Mouse (Mus musculus) embryonic facial prominence, embryonic 14.5 days (tissue): ENCODE measurements around the gene Pitpnm1. TPM values are rescaled to one million over a fixed set of nuclear protein-coding genes. Genes with fewer than 3 reads are reported as not detected.

Experiments
- ATAC-seq: fragments of 200-750 bp; cut with Nextera tagmentation; 2 replicates; pipeline ENCODE4 v1.8.0; 2017; ENCODE audit warnings: low read depth, moderate number of reproducible peaks, moderate TSS enrichment
- DNase-seq: peaks from one replicate; pipeline ENCODE4 v3.0.0-alpha.2; 2015; ENCODE audit warnings: low spot score
- H3K27ac ChIP-seq: fragments of 300-500 bp; sonication (generic); replicated peaks from 2 replicates; pipeline ENCODE4 v1.5.1; 2014; ENCODE audit warnings: low read depth, mild to moderate bottlenecking, low read length, moderate library complexity
- H3K27me3 ChIP-seq: fragments of 300-500 bp; sonication (generic); replicated peaks from 2 replicates; pipeline ENCODE4 v1.6.1; 2014; ENCODE audit warnings: low read length; ENCODE audit not compliant: control insufficient read depth, insufficient read depth
- H3K36me3 ChIP-seq: fragments of 300-500 bp; sonication (generic); 2 replicates; pipeline ENCODE4 v1.6.1; 2014; ENCODE audit warnings: low read length, mixed read lengths; ENCODE audit not compliant: control insufficient read depth, insufficient read depth
- H3K4me1 ChIP-seq: fragments of 300-500 bp; sonication (generic); 2 replicates; pipeline ENCODE4 v1.6.1; 2014; ENCODE audit warnings: antibody characterized with exemption, low read length; ENCODE audit not compliant: control insufficient read depth, insufficient read depth
- H3K4me2 ChIP-seq: fragments of 300-500 bp; sonication (generic); 2 replicates; pipeline ENCODE4 v1.6.1; 2014; ENCODE audit warnings: low read depth, mild to moderate bottlenecking, low read length, moderate library complexity, mixed read lengths
- H3K4me3 ChIP-seq: fragments of 300-500 bp; sonication (generic); 2 replicates; pipeline ENCODE4 v1.5.1; 2014; ENCODE audit warnings: low read depth, mild to moderate bottlenecking, low read length
- H3K9ac ChIP-seq: fragments of 300-500 bp; sonication (generic); 2 replicates; pipeline ENCODE4 v1.6.1; 2014; ENCODE audit warnings: low read depth, mild to moderate bottlenecking, low read length, moderate library complexity, mixed read lengths
- H3K9me3 ChIP-seq: fragments of 300-500 bp; sonication (generic); 2 replicates; pipeline ENCODE4 v1.6.1; 2016; ENCODE audit warnings: low read length; ENCODE audit not compliant: control insufficient read depth
- WGBS: fragments of 180-500 bp; shearing (Covaris S2); extraction: QIAGEN DNeasy Blood & Tissue Kit; methylation state at CpG from one replicate; pipeline ENCODE4 v1.1.7; 2014; 5-methylcytosine and 5-hydroxymethylcytosine counted together
- polyA plus RNA-seq: library from polyadenylated mRNA; unstranded; fragments of >200 nt; fragmentation: Nextera tagmentation; extraction: Ambion mirVana; gene quantifications from 2 replicates; pipeline ENCODE4 v1.2.1, GENCODE M21; 2014

Gene Pitpnm1
- polyA plus RNA-seq, 1 experiment from 2014 or later = 5.6 TPM

- DNase-seq = no peak
- H3K4me3 ChIP-seq = no peak within 1 kb of the TSS
- WGBS = 95% methylated on average over 2 of the region's 2 CpGs
- no peak within 1 kb of the TSS for H3K9ac ChIP-seq
- no peaks in the 10 kb centered on the region for H3K36me3 ChIP-seq
- H3K27me3 ChIP-seq = no peaks in the 10 kb centered on the region
- no peak for ATAC-seq
- H3K27ac ChIP-seq = no peak within 1 kb of the TSS
- H3K4me2 ChIP-seq = no peak within 1 kb of the TSS
- no peaks in the 10 kb centered on the region for H3K9me3 ChIP-seq
- H3K4me1 ChIP-seq = no peaks in the 10 kb centered on the region
These were observed 39.6 kb downstream of the Pitpnm1 start, which contains the start of gene Gpr152 for GRCm38 (mm10) chr19:4139446-4139845. TSS of gene Gpr152 (plus strand) at chr19:4139787.

GRCm38 (mm10) chr19:4140147-4140546 is 40.3 kb downstream of the Pitpnm1 start:
- no peak for DNase-seq

GRCm38 (mm10) chr19:4142416-4143173 is 42.8 kb downstream of the Pitpnm1 start:
- no peaks in the 10 kb centered on the region for H3K27me3 ChIP-seq
- ATAC-seq = no peak
- no peak overlapping the region for H3K27ac ChIP-seq
- DNase-seq = no peak
- no peak overlapping the region for H3K4me3 ChIP-seq
- no peaks in the 10 kb centered on the region for H3K4me1 ChIP-seq
- H3K36me3 ChIP-seq = no peaks in the 10 kb centered on the region
- H3K9ac ChIP-seq = no peak overlapping the region
- 89% methylated on average over 18 of the region's 18 CpGs for WGBS
- H3K9me3 ChIP-seq = no peaks in the 10 kb centered on the region
- no peak overlapping the region for H3K4me2 ChIP-seq

More at GRCm38 (mm10) chr19:4140147-4140546, 40.3 kb downstream of the Pitpnm1 start:
- H3K27ac ChIP-seq = no peak overlapping the region
- H3K9me3 ChIP-seq = no peaks in the 10 kb centered on the region
- H3K27me3 ChIP-seq = no peaks in the 10 kb centered on the region
- H3K4me1 ChIP-seq = no peaks in the 10 kb centered on the region
- no peak overlapping the region for H3K4me2 ChIP-seq
- H3K4me3 ChIP-seq = no peak overlapping the region
- 69% methylated on average over 6 of the region's 6 CpGs for WGBS
- no peak overlapping the region for H3K9ac ChIP-seq
- H3K36me3 ChIP-seq = no peaks in the 10 kb centered on the region
- ATAC-seq = no peak

- Histone ChIP-seq H3K4me1 (peaks cover 5% of the 10 kb centered on the region; the same call in 1 of the 2 replicates), H3K4me2 (no peak within 1 kb of the TSS), H3K9me3 (no peaks in the 10 kb centered on the region), H3K9ac (no peak within 1 kb of the TSS), H3K4me3 (no peak within 1 kb of the TSS), H3K27ac (no peak within 1 kb of the TSS), H3K27me3 (no peaks in the 10 kb centered on the region), H3K36me3 (no peaks in the 10 kb centered on the region)
- ATAC-seq = no peak
- DNase-seq = no peak
- WGBS = 88% methylated on average over 7 of the region's 7 CpGs
These were observed 44.0 kb downstream of the Pitpnm1 start, which contains the start of gene Cabp4 for GRCm38 (mm10) chr19:4143759-4144268. TSS of gene Cabp4 (minus strand) at chr19:4144033.

- ATAC-seq (no peak), DNase-seq (no peak)
- Histone ChIP-seq H3K9me3 (no peaks in the 10 kb centered on the region), H3K27me3 (no peaks in the 10 kb centered on the region), H3K27ac (no peak overlapping the region), H3K4me1 (peaks cover 11% of the 10 kb centered on the region; the same call in 1 of the 2 replicates), H3K4me3 (no peak overlapping the region), H3K9ac (no peak overlapping the region), H3K36me3 (peaks cover under 1% of the 10 kb centered on the region; the same call in 1 of the 2 replicates), H3K4me2 (no peak overlapping the region)
- 72% methylated on average over 16 of the region's 16 CpGs for WGBS
These were observed 45.0 kb downstream of the Pitpnm1 start for GRCm38 (mm10) chr19:4144550-4145498.

GRCm38 (mm10) chr19:4145936-4146335 is 46.1 kb downstream of the Pitpnm1 start:
- H3K9me3 ChIP-seq = no peaks in the 10 kb centered on the region
- WGBS = 90% methylated on average over 5 of the region's 5 CpGs
- no peak overlapping the region for H3K4me3 ChIP-seq
- DNase-seq (no peak), ATAC-seq (no peak)
- peaks cover 12% of the 10 kb centered on the region for H3K36me3 ChIP-seq
- no peak overlapping the region for H3K27ac ChIP-seq
- H3K4me1 ChIP-seq = peaks cover 11% of the 10 kb centered on the region; the same call in 1 of the 2 replicates
- H3K9ac ChIP-seq = no peak overlapping the region
- H3K4me2 ChIP-seq = no peak overlapping the region
- H3K27me3 ChIP-seq = no peaks in the 10 kb centered on the region

- no peak overlapping the region for H3K4me3 ChIP-seq
- 59% methylated on average over 12 of the region's 12 CpGs for WGBS
- H3K27ac ChIP-seq = no peak overlapping the region
- H3K9ac ChIP-seq = no peak overlapping the region
- ATAC-seq (no peak), DNase-seq (no peak)
- no peak overlapping the region for H3K4me2 ChIP-seq
- H3K36me3 ChIP-seq = peaks cover 17% of the 10 kb centered on the region
- H3K4me1 ChIP-seq = peaks cover 11% of the 10 kb centered on the region; the same call in 1 of the 2 replicates
- H3K9me3 ChIP-seq = no peaks in the 10 kb centered on the region
- H3K27me3 ChIP-seq = no peaks in the 10 kb centered on the region
These were observed 46.7 kb downstream of the Pitpnm1 start for GRCm38 (mm10) chr19:4146366-4147021.

GRCm38 (mm10) chr19:4147022-4147405 is 47.2 kb downstream of the Pitpnm1 start:
- no peak overlapping the region for H3K9ac ChIP-seq
- no peak overlapping the region for H3K27ac ChIP-seq
- H3K4me2 ChIP-seq = no peak overlapping the region
- WGBS = 49% methylated on average over 3 of the region's 3 CpGs
- no peaks in the 10 kb centered on the region for H3K9me3 ChIP-seq
- no peak for DNase-seq
- no peaks in the 10 kb centered on the region for H3K27me3 ChIP-seq
- peaks cover 19% of the 10 kb centered on the region for H3K36me3 ChIP-seq
- H3K4me3 ChIP-seq = no peak overlapping the region
- ATAC-seq = no peak
- H3K4me1 ChIP-seq = peaks cover 11% of the 10 kb centered on the region; the same call in 1 of the 2 replicates
